Mouse (Mus musculus): ENCODE measurements around the gene Add2. TPM values are rescaled to one million over a fixed set of nuclear protein-coding genes. Genes with fewer than 3 reads are reported as not detected.

Add2 gene
- polyA plus RNA-seq, 1 experiment from 2014 or later: 230 TPM

DNA sequence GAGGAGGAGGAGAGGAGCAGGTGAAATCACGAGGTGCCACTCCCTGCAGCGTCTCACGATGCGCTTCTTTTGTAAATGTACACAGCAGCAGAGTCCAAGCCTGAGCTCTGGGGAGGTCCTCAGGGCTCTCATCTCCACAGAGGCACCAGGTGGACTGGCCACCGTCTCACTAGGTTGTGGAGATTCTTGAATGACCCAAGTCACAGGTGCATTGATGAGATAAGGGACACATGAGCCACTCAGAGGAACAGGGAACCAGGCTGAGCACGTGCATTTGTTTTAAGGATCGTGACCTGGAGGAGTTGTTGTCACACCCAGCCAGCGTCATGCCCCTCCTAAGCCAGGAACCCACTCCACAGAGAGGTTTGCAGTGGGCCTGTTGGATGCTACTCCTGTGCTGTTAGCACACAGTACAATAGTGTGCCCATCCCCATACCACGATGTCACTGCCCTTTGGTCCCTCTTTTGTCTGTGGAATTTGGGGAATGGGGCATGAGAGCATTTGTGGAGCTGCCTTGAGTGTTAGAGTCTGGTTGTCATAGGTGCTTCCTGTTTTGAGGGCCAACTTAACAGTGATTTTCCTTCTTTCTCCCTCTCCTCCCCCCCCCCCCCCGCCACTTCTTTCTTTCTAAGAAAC lies 65.8 kb downstream of the Add2 start:
- H3K4me3 ChIP-seq: no peak overlapping the region
- 75% methylated on average over 10 of the region's 10 CpGs for WGBS
- H3K9ac ChIP-seq (replicated peaks): no peak overlapping the region
- H3K27ac ChIP-seq (replicated peaks): no peak overlapping the region
- no peaks in the 10 kb centered on the region for H3K9me3 ChIP-seq
- ATAC-seq (replicated peaks): no peak
- H3K4me1 ChIP-seq: peaks cover 5% of the 10 kb centered on the region; the same call in 1 of the 2 replicates
- H3K4me2 ChIP-seq (replicated peaks): no peak overlapping the region
- no peaks in the 10 kb centered on the region for H3K27me3 ChIP-seq
- peaks cover 29% of the 10 kb centered on the region for H3K36me3 ChIP-seq

DNA sequence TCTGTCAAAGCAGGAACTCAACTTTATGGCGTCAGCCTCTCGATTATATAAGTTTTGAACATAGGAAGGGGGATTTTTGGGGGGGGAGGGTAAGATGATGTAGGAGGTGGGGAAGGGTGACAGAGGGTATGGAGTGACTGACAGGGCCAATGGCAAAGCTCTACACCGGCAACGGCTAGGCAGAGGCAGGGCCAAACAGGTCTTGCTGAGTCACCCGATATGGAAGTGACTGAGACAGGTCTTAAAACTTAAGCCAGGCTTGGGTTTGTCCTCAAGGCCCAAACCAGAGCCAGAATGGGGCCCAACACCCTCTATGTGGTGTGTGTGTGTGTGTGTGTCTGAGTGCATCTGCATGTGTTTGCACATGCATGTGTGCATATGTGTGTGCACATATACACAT lies 67.0 kb downstream of the Add2 start:
- Histone ChIP-seq H3K27me3 (no peaks in the 10 kb centered on the region), H3K9ac (replicated peaks) (no peak overlapping the region), H3K9me3 (no peaks in the 10 kb centered on the region), H3K36me3 (peaks cover 29% of the 10 kb centered on the region), H3K4me3 (no peak overlapping the region), H3K27ac (replicated peaks) (no peak overlapping the region; the same call in 1 of the 2 replicates), H3K4me2 (replicated peaks) (no peak overlapping the region), H3K4me1 (peaks cover 5% of the 10 kb centered on the region; the same call in 1 of the 2 replicates)
- WGBS: 89% methylated on average over 5 of the region's 5 CpGs
- no peak for ATAC-seq (replicated peaks)

DNA sequence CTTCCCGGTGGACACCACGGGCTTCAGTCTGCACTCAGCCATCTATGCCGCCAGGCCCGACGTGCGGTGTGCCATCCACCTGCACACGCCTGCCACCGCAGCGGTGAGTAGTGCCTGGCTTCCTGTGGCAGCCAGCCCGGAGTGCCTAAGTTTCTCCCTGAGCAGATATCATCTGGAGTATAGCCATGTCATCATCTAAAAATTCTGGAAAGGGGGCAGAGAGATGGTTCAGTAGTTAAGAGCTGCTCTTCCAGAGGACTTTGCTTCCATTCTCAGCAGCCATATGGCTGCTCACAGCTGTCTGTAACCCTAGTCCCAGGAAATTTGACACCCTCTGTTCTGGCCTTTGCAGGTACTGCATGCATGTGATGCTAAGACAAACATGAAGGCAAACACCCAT lies 68.3 kb downstream of the Add2 start:
- no peak overlapping the region for H3K9ac ChIP-seq (replicated peaks)
- 87% methylated on average over 10 of the region's 10 CpGs for WGBS
- no peak overlapping the region for H3K4me3 ChIP-seq
- H3K27me3 ChIP-seq: no peaks in the 10 kb centered on the region
- no peak for ATAC-seq (replicated peaks)
- H3K9me3 ChIP-seq: no peaks in the 10 kb centered on the region
- H3K4me2 ChIP-seq (replicated peaks): no peak overlapping the region
- H3K36me3 ChIP-seq: peaks cover 28% of the 10 kb centered on the region
- no peak overlapping the region for H3K27ac ChIP-seq (replicated peaks)
- H3K4me1 ChIP-seq: peaks cover 5% of the 10 kb centered on the region; the same call in 1 of the 2 replicates

DNA sequence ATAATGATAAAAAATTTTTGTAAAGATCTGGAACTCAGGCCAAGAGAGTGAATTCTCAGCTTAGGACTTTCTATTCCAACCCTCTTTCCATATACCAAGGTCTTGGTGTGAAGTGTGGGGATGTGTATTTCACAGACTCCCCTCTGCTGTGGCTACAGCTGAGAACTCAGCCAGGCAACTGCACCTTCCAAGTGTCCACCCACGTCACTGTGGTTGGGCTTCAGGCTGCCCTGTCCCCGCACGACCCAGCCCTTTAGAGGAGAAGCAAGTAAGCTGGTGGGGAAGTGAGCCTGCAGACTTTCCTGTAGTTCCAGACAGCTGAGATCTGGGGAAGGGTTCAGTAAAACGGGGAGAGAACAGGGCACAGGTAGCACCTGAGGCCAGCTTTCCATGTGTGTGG lies 68.7 kb downstream of the Add2 start:
- Histone ChIP-seq H3K9ac (replicated peaks) (no peak overlapping the region), H3K27me3 (no peaks in the 10 kb centered on the region), H3K27ac (replicated peaks) (no peak overlapping the region), H3K36me3 (peaks cover 31% of the 10 kb centered on the region), H3K9me3 (no peaks in the 10 kb centered on the region), H3K4me1 (peaks cover 8% of the 10 kb centered on the region), H3K4me2 (replicated peaks) (no peak overlapping the region), H3K4me3 (no peak overlapping the region)
- no peak for ATAC-seq (replicated peaks)
- WGBS: 72% methylated on average over 4 of the region's 4 CpGs

DNA sequence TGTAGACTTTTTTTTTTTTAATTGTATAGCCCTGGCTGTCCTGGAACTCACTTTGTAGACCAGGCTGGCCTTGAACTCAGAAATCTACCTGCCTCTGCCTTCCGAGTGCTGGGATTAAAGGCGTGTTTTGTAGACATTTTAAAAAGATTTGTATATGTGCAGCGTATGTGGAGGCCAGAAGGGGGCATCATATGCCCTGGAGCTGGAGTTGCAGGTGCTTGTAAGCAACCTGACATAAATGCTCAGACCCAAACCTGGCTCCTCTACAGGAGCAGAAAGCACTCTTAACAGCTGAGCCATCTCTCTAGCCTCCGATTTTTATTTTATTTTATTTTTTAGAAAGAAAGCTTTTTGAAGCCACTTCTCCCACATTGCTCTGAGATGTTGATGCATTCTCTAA lies 70.5 kb downstream of the Add2 start:
- ATAC-seq (replicated peaks): no peak
- peaks cover 23% of the 10 kb centered on the region for H3K36me3 ChIP-seq
- 76% methylated on average over 4 of the region's 4 CpGs for WGBS

DNA sequence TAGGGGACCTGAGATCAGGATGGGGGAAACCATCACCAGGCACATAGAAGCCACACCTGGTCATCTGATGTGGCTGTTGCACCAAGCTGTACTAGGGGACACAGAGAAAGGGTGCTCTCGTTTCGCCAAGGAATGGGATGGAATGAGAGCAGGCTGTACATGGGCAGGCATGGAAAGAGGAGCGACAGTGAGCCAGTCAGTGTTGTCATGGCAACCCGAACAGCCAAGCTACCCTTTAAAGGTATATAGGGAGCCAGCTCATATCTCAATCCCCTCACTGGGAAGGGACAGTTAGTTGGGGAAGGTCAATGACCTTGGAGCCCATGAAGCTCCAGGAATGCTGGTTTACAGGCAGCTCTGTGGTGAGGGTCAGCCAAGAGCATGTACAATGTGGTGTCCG lies 73.0 kb downstream of the Add2 start:
- H3K9me3 ChIP-seq: no peaks in the 10 kb centered on the region
- WGBS: 71% methylated on average over 5 of the region's 5 CpGs
- H3K9ac ChIP-seq (replicated peaks): no peak overlapping the region
- H3K4me1 ChIP-seq: peaks cover 25% of the 10 kb centered on the region
- H3K27me3 ChIP-seq: no peaks in the 10 kb centered on the region
- no peak overlapping the region for H3K4me2 ChIP-seq (replicated peaks)
- no peak for ATAC-seq (replicated peaks)
- peaks cover 46% of the 10 kb centered on the region for H3K36me3 ChIP-seq
- H3K4me3 ChIP-seq: no peak overlapping the region
- H3K27ac ChIP-seq (replicated peaks): peak overlapping the region; percentile 86

More for the DNA sequence above, 70.5 kb downstream of the Add2 start:
- Histone ChIP-seq H3K4me3 (no peak overlapping the region), H3K4me2 (replicated peaks) (no peak overlapping the region), H3K27ac (replicated peaks) (no peak overlapping the region), H3K4me1 (peaks cover 25% of the 10 kb centered on the region), H3K9me3 (no peaks in the 10 kb centered on the region), H3K9ac (replicated peaks) (no peak overlapping the region), H3K27me3 (no peaks in the 10 kb centered on the region)

DNA sequence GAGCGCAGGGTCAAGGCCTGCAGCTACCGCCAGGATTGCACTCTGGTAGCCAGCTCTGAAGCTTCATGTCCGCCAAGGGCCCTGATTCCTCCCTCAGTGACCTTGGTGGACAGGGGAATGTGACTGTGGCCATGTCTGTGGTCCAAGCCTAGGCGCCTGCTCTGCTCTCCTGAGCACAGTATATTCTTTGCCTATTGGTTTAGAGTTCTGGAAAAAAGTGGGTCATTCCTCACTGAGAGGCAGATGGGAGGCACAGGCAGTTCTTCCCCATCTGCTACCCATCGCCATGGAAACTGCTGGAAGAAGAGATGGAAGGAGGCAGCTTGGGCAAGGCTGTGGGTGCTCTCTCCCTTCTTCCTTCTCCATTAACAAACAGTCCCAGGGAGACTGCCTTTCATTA lies 74.4 kb downstream of the Add2 start:
- Histone ChIP-seq H3K9me3 (no peaks in the 10 kb centered on the region), H3K36me3 (peaks cover 59% of the 10 kb centered on the region), H3K9ac (replicated peaks) (no peak overlapping the region), H3K27ac (replicated peaks) (peak overlapping the region; percentile 86), H3K4me1 (peaks cover 25% of the 10 kb centered on the region), H3K27me3 (no peaks in the 10 kb centered on the region), H3K4me2 (replicated peaks) (no peak overlapping the region), H3K4me3 (no peak overlapping the region)
- ATAC-seq (replicated peaks): peak; percentile 81
- WGBS: 80% methylated on average over 5 of the region's 5 CpGs

DNA sequence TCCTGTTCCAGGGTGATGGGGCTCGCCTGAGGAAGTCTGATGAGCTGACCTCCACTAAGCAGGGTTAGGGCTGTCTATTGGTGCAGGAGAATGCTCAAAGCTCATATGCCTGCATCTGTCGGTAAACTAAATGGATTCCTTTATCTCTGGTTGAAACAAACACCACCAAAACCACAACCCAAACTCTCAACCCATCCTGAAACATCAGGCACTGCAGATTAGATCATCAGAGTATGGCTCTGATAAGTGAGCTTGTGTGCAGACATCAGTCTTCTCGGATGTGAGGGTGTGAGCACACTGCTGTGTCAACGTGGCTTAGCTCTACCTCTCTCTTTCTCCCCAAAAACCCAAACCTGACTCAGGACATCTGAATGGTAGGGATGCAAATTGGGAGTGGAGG lies 75.1 kb downstream of the Add2 start:
- Histone ChIP-seq H3K9ac (replicated peaks) (no peak overlapping the region), H3K4me1 (peaks cover 20% of the 10 kb centered on the region), H3K27me3 (no peaks in the 10 kb centered on the region), H3K4me2 (replicated peaks) (no peak overlapping the region), H3K9me3 (no peaks in the 10 kb centered on the region), H3K4me3 (no peak overlapping the region), H3K27ac (replicated peaks) (peak overlapping the region; percentile 86), H3K36me3 (peaks cover 61% of the 10 kb centered on the region)
- 74% methylated on average over 4 of the region's 4 CpGs for WGBS
- ATAC-seq (replicated peaks): no peak

DNA sequence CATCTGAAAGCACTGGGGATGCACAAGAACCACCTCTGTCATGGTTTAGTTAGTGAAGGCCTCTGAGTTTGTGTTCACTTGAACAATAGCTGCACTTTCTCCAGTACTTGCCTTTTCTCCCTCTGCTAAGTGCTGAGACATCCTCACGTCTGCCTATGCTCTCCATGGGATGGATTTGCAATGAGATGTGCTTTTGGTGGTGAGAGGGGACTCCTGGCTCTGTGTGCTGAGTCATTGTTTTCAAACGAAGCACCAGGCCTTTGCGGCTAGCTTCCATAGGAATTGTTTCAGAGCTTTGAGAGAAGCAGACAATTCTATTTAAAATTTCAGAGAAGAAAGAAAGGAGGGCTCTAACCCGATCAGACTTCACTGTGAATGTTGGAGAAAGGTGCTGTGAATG lies 76.2 kb downstream of the Add2 start:
- H3K27me3 ChIP-seq: no peaks in the 10 kb centered on the region
- H3K27ac ChIP-seq (replicated peaks): no peak overlapping the region
- peaks cover 20% of the 10 kb centered on the region for H3K4me1 ChIP-seq
- no peak overlapping the region for H3K4me2 ChIP-seq (replicated peaks)
- ATAC-seq (replicated peaks): no peak
- H3K9ac ChIP-seq (replicated peaks): no peak overlapping the region
- no peaks in the 10 kb centered on the region for H3K9me3 ChIP-seq
- H3K36me3 ChIP-seq: peaks cover 71% of the 10 kb centered on the region
- H3K4me3 ChIP-seq: no peak overlapping the region
- WGBS: 64% methylated on average over 4 of the region's 4 CpGs

DNA sequence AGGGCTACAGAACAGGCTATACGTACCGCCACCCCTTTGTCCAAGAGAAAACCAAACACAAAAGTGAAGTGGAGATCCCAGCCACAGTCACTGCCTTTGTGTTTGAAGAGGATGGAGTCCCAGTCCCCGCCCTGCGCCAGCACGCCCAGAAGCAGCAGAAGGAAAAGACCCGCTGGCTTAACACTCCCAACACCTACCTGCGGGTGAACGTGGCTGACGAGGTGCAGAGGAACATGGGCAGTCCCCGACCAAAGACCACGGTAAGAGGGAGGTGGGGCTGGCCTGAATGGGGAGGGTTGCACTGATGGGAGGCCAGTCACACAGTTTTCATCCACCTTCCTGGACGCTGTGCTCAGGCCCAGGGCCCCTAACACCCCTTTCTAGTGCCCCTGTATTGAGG lies 77.6 kb downstream of the Add2 start:
- H3K9ac ChIP-seq (replicated peaks): no peak overlapping the region
- no peaks in the 10 kb centered on the region for H3K9me3 ChIP-seq
- no peak for ATAC-seq (replicated peaks)
- 79% methylated on average over 12 of the region's 12 CpGs for WGBS
- no peak overlapping the region for H3K27ac ChIP-seq (replicated peaks)
- H3K4me2 ChIP-seq (replicated peaks): no peak overlapping the region
- peaks cover 20% of the 10 kb centered on the region for H3K4me1 ChIP-seq
- no peaks in the 10 kb centered on the region for H3K27me3 ChIP-seq
- peaks cover 83% of the 10 kb centered on the region for H3K36me3 ChIP-seq
- H3K4me3 ChIP-seq: no peak overlapping the region

DNA sequence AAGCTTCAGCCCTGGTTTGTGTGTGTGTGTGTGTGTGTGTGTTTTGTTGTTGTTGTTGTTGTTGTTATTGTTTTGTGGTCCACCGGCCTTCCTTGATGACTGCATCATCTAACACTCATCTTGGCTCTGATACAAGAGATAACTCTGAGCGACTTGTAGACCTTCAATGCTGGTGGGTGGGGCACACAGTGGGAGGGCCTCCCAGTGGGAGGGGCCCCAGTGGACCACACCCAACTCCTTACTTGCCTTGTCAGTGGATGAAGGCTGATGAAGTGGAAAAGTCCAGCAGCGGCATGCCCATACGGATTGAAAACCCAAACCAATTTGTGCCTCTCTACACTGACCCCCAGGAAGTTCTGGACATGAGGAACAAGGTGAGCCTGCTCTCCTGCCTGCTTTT lies 78.6 kb downstream of the Add2 start:
- no peaks in the 10 kb centered on the region for H3K27me3 ChIP-seq
- no peak overlapping the region for H3K27ac ChIP-seq (replicated peaks)
- H3K4me3 ChIP-seq: no peak overlapping the region
- ATAC-seq (replicated peaks): no peak
- H3K9me3 ChIP-seq: no peaks in the 10 kb centered on the region
- no peak overlapping the region for H3K9ac ChIP-seq (replicated peaks)
- peaks cover 85% of the 10 kb centered on the region for H3K36me3 ChIP-seq
- H3K4me2 ChIP-seq (replicated peaks): no peak overlapping the region
- H3K4me1 ChIP-seq: peaks cover 17% of the 10 kb centered on the region
- WGBS: 95% methylated on average over 4 of the region's 4 CpGs

DNA sequence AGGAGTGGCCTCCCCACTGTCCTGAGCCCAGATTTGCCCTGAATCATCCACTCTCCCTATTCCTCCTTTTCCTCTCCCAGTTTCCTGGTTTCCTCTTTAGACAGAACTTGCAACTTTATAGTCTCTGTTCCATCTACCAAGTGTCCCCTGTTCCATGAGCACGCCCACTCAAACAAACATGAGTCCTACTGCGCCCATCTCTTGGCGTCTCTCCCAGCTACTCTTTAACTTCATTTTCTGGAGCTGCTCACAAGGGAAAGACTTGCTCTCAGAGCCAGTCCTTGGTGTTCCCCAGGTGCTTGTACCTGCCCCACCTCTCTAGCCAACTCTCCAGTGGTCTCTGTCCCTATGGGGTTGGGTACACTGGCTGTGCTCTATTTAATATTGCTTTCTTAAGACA lies 87.4 kb downstream of the Add2 start:
- no peak overlapping the region for H3K9ac ChIP-seq (replicated peaks)
- ATAC-seq (replicated peaks): no peak
- H3K27ac ChIP-seq (replicated peaks): no peak overlapping the region
- H3K36me3 ChIP-seq: peaks cover 84% of the 10 kb centered on the region
- 95% methylated on average over 3 of the region's 3 CpGs for WGBS
- no peak overlapping the region for H3K4me3 ChIP-seq
- no peaks in the 10 kb centered on the region for H3K4me1 ChIP-seq
- H3K4me2 ChIP-seq (replicated peaks): no peak overlapping the region
- H3K27me3 ChIP-seq: no peaks in the 10 kb centered on the region
- no peaks in the 10 kb centered on the region for H3K9me3 ChIP-seq

DNA sequence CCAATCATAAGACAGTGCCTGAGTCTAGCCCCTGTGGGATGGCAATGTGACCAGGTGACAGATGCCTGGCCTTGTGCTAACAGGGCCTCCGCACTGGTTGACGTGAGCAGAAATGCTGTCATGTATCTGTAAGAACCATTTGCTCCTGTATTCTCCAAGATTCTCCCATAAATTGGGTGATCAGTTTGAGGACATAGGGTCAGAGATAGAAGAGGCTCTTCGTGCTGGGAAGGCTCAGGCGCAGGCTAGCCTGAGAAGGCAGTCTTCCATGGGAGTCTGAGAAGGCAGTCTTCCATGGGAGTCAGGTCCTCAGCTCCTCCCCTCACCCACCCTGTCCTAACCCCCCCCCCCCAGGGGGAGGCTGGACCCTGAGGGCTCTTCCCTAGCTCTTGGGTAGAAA lies 94.6 kb downstream of the Add2 start:
- H3K27ac ChIP-seq (replicated peaks): no peak overlapping the region
- ATAC-seq (replicated peaks): no peak
- H3K4me2 ChIP-seq (replicated peaks): no peak overlapping the region
- no peaks in the 10 kb centered on the region for H3K4me1 ChIP-seq
- H3K9ac ChIP-seq (replicated peaks): no peak overlapping the region
- no peak overlapping the region for H3K4me3 ChIP-seq
- peaks cover 36% of the 10 kb centered on the region for H3K36me3 ChIP-seq
- H3K27me3 ChIP-seq: no peaks in the 10 kb centered on the region
- WGBS: 96% methylated on average over 4 of the region's 4 CpGs
- H3K9me3 ChIP-seq: no peaks in the 10 kb centered on the region
